Mouse (Mus musculus): ENCODE results near the gene Tpx2. TPM values are rescaled to one million over a fixed set of nuclear protein-coding genes. Genes with fewer than 3 reads are reported as not detected.

Gene Tpx2
- polyA plus RNA-seq, 1 experiment from 2014 or later: 65.6 TPM

GRCm38 (mm10) chr2:152931456-152932160 lies 83.8 kb downstream of the Tpx2 start:
- Histone ChIP-seq H3K4me3 (no peak overlapping the region), H3K9ac (no peak overlapping the region), H3K4me1 (replicated peaks) (peaks cover 50% of the 10 kb centered on the region), H3K36me3 (no peaks in the 10 kb centered on the region), H3K4me2 (no peak overlapping the region), H3K27me3 (replicated peaks) (peaks cover 39% of the 10 kb centered on the region), H3K27ac (ENCODE audit: poor library complexity, severe bottlenecking) (no peak overlapping the region), H3K9me3 (replicated peaks) (no peaks in the 10 kb centered on the region)
- no peak for ATAC-seq (ENCODE audit: insufficient number of reproducible peaks, low FRiP score)
- 60% methylated on average over 11 of the region's 12 CpGs for WGBS

- no peaks in the 10 kb centered on the region for H3K9me3 ChIP-seq (replicated peaks)
- no peak within 1 kb of the TSS for H3K4me3 ChIP-seq
- peaks cover 43% of the 10 kb centered on the region for H3K27me3 ChIP-seq (replicated peaks)
- H3K36me3 ChIP-seq: no peaks in the 10 kb centered on the region
- WGBS: 17% methylated on average over 9 of the region's 9 CpGs
- H3K4me2 ChIP-seq: no peak within 1 kb of the TSS
- peaks cover 37% of the 10 kb centered on the region for H3K4me1 ChIP-seq (replicated peaks)
- no peak within 1 kb of the TSS for H3K27ac ChIP-seq (ENCODE audit: poor library complexity, severe bottlenecking)
- ATAC-seq (ENCODE audit: insufficient number of reproducible peaks, low FRiP score): 0 out of 2 replicates have a peak, but pooled peaks have one; percentile 25
- no peak within 1 kb of the TSS; the same call in 1 of the 2 replicates for H3K9ac ChIP-seq
Observed at GRCm38 (mm10) chr2:152933048-152933447, 85.3 kb downstream of the Tpx2 start, which contains the start of gene Foxs1. Foxs1 (minus strand) TSS chr2:152933208.

- no peak for ATAC-seq (ENCODE audit: insufficient number of reproducible peaks, low FRiP score)
- H3K27ac ChIP-seq (ENCODE audit: poor library complexity, severe bottlenecking): no peak overlapping the region
- no peaks in the 10 kb centered on the region for H3K36me3 ChIP-seq
- no peaks in the 10 kb centered on the region for H3K9me3 ChIP-seq (replicated peaks)
- peaks cover 49% of the 10 kb centered on the region for H3K27me3 ChIP-seq (replicated peaks)
- H3K9ac ChIP-seq: no peak overlapping the region
- WGBS: 31% methylated on average over 5 of the region's 5 CpGs
- peaks cover 37% of the 10 kb centered on the region for H3K4me1 ChIP-seq (replicated peaks)
- no peak overlapping the region for H3K4me2 ChIP-seq
- H3K4me3 ChIP-seq: no peak overlapping the region
Observed at GRCm38 (mm10) chr2:152933614-152934013, 85.8 kb downstream of the Tpx2 start.

- no peak overlapping the region for H3K9ac ChIP-seq
- peaks cover 88% of the 10 kb centered on the region for H3K27me3 ChIP-seq (replicated peaks)
- H3K9me3 ChIP-seq (replicated peaks): no peaks in the 10 kb centered on the region
- 6% methylated on average over 4 of the region's 4 CpGs for WGBS
- H3K27ac ChIP-seq (ENCODE audit: poor library complexity, severe bottlenecking): no peak overlapping the region
- H3K36me3 ChIP-seq: no peaks in the 10 kb centered on the region
- H3K4me2 ChIP-seq: no peak overlapping the region
- peaks cover 14% of the 10 kb centered on the region for H3K4me1 ChIP-seq (replicated peaks)
- no peak overlapping the region for H3K4me3 ChIP-seq
- no peak for ATAC-seq (ENCODE audit: insufficient number of reproducible peaks, low FRiP score)
Observed at GRCm38 (mm10) chr2:152939846-152940245, 92.1 kb downstream of the Tpx2 start.

GRCm38 (mm10) chr2:152941106-152941505 lies 93.3 kb downstream of the Tpx2 start:
- H3K9ac ChIP-seq: no peak overlapping the region

GRCm38 (mm10) chr2:152941776-152942175 lies 94.0 kb downstream of the Tpx2 start:
- WGBS: 19% methylated on average over 7 of the region's 7 CpGs
- H3K9me3 ChIP-seq (replicated peaks): no peaks in the 10 kb centered on the region
- H3K27me3 ChIP-seq (replicated peaks): peaks cover 89% of the 10 kb centered on the region
- no peak overlapping the region for H3K4me2 ChIP-seq
- H3K36me3 ChIP-seq: no peaks in the 10 kb centered on the region
- H3K4me1 ChIP-seq (replicated peaks): peaks cover 14% of the 10 kb centered on the region
- H3K4me3 ChIP-seq: no peak overlapping the region
- H3K9ac ChIP-seq: no peak overlapping the region
- ATAC-seq (ENCODE audit: insufficient number of reproducible peaks, low FRiP score): no peak
- H3K27ac ChIP-seq (ENCODE audit: poor library complexity, severe bottlenecking): no peak overlapping the region

More at GRCm38 (mm10) chr2:152941106-152941505, 93.3 kb downstream of the Tpx2 start:
- no peak for ATAC-seq (ENCODE audit: insufficient number of reproducible peaks, low FRiP score)
- H3K36me3 ChIP-seq: no peaks in the 10 kb centered on the region
- H3K9me3 ChIP-seq (replicated peaks): no peaks in the 10 kb centered on the region
- no peak overlapping the region for H3K27ac ChIP-seq (ENCODE audit: poor library complexity, severe bottlenecking)
- H3K4me3 ChIP-seq: no peak overlapping the region
- peaks cover 89% of the 10 kb centered on the region for H3K27me3 ChIP-seq (replicated peaks)
- H3K4me1 ChIP-seq (replicated peaks): peaks cover 14% of the 10 kb centered on the region
- no peak overlapping the region for H3K4me2 ChIP-seq
- WGBS: 75% methylated on average over 6 of the region's 6 CpGs

GRCm38 (mm10) chr2:152942898-152943515 lies 95.2 kb downstream of the Tpx2 start:
- peak overlapping the region; percentile 48 for H3K4me3 ChIP-seq
- WGBS: under 1% methylated on average over 64 of the region's 65 CpGs
- ATAC-seq (ENCODE audit: insufficient number of reproducible peaks, low FRiP score): 0 out of 2 replicates have a peak, but pooled peaks have one; percentile 33
- H3K27ac ChIP-seq (ENCODE audit: poor library complexity, severe bottlenecking): no peak overlapping the region
- H3K36me3 ChIP-seq: no peaks in the 10 kb centered on the region
- H3K9me3 ChIP-seq (replicated peaks): no peaks in the 10 kb centered on the region
- H3K27me3 ChIP-seq (replicated peaks): peaks cover 100% of the 10 kb centered on the region
- peaks cover 14% of the 10 kb centered on the region for H3K4me1 ChIP-seq (replicated peaks)
- H3K4me2 ChIP-seq: peak overlapping the region; percentile 89
- H3K9ac ChIP-seq: peak overlapping the region; percentile 56

GRCm38 (mm10) chr2:152943568-152943967 lies 95.8 kb downstream of the Tpx2 start:
- WGBS: 5% methylated on average over 8 of the region's 8 CpGs
- peak overlapping the region; percentile 48 for H3K4me3 ChIP-seq
- peaks cover 14% of the 10 kb centered on the region for H3K4me1 ChIP-seq (replicated peaks)
- peak overlapping the region; percentile 89 for H3K4me2 ChIP-seq
- ATAC-seq (ENCODE audit: insufficient number of reproducible peaks, low FRiP score): no peak
- H3K36me3 ChIP-seq: no peaks in the 10 kb centered on the region
- peaks cover 100% of the 10 kb centered on the region for H3K27me3 ChIP-seq (replicated peaks)
- no peak overlapping the region for H3K27ac ChIP-seq (ENCODE audit: poor library complexity, severe bottlenecking)
- no peaks in the 10 kb centered on the region for H3K9me3 ChIP-seq (replicated peaks)
- peak overlapping the region; percentile 56; the same call in 1 of the 2 replicates for H3K9ac ChIP-seq

GRCm38 (mm10) chr2:152944013-152944412 lies 96.2 kb downstream of the Tpx2 start:
- 40% methylated on average over 9 of the region's 9 CpGs for WGBS

More at GRCm38 (mm10) chr2:152944013-152944412, 96.2 kb downstream of the Tpx2 start:
- Histone ChIP-seq H3K4me3 (no peak overlapping the region), H3K27me3 (replicated peaks) (peaks cover 100% of the 10 kb centered on the region), H3K9ac (no peak overlapping the region), H3K36me3 (no peaks in the 10 kb centered on the region), H3K27ac (ENCODE audit: poor library complexity, severe bottlenecking) (no peak overlapping the region), H3K4me1 (replicated peaks) (peaks cover 14% of the 10 kb centered on the region), H3K9me3 (replicated peaks) (no peaks in the 10 kb centered on the region), H3K4me2 (no peak overlapping the region)
- no peak for ATAC-seq (ENCODE audit: insufficient number of reproducible peaks, low FRiP score)

Measured in heart, embryonic 12.5 days (tissue).